Mouse (Mus musculus) ES-E14 (cell line): ENCODE results near the gene Pgghg. TPM values are rescaled to one million over a fixed set of nuclear protein-coding genes. Genes with fewer than 3 reads are reported as not detected.
A peak's percentile ranks its signal among the peaks of the same experiment; 100 is the strongest.

Experiments
- DNase-seq: peaks from one replicate; pipeline ENCODE4 v3.0.0-alpha.2; 2013; ENCODE audit warnings: low read depth, low spot score
- H3K27ac ChIP-seq: 2 replicates; pipeline ENCODE4 v1.5.1; 2012; ENCODE audit warnings: low read depth, mild to moderate bottlenecking, low read length, moderate library complexity, mixed read lengths; ENCODE audit not compliant: poor library complexity, insufficient read depth, severe bottlenecking
- H3K36me3 ChIP-seq: 2 replicates; pipeline ENCODE4 v1.6.1; 2012; ENCODE audit warnings: mild to moderate bottlenecking, low read length, moderate library complexity, mixed read lengths; ENCODE audit not compliant: control insufficient read depth, poor library complexity, insufficient read depth, severe bottlenecking
- H3K4me1 ChIP-seq, 2 experiments: fragments of 150-350 bp in 1 of 2; sonication (generic) in 1 of 2; 2 replicates each; pipeline ENCODE4 v1.6.1; 2012; ENCODE audit warnings: low read length in 2 of 2, mild to moderate bottlenecking in 1 of 2, mixed read lengths in 1 of 2; ENCODE audit not compliant: control insufficient read depth in 2 of 2, insufficient read depth in 2 of 2, poor library complexity in 1 of 2
- H3K4me3 ChIP-seq, 2 experiments: fragments of 150-350 bp in 1 of 2; sonication (generic) in 1 of 2; 2 replicates each; pipeline ENCODE4 v1.5.1; 2012; ENCODE audit warnings: low read length in 2 of 2, low read depth in 1 of 2, mild to moderate bottlenecking in 1 of 2, mixed read lengths in 1 of 2; ENCODE audit not compliant: insufficient read depth in 1 of 2, poor library complexity in 1 of 2, severe bottlenecking in 1 of 2
- H3K9ac ChIP-seq: 2 replicates; pipeline ENCODE4 v1.6.1; 2012; ENCODE audit warnings: low read depth, mild to moderate bottlenecking, low read length, mixed read lengths; ENCODE audit not compliant: poor library complexity, insufficient read depth, severe bottlenecking
- H3K9me3 ChIP-seq: fragments of 150-350 bp; sonication (generic); 2 replicates; pipeline ENCODE4 v1.6.1; 2012; ENCODE audit warnings: low read depth, mild to moderate bottlenecking, low read length; ENCODE audit not compliant: control insufficient read depth, insufficient read depth
- CHD2 ChIP-seq: IDR thresholded peaks from 2 replicates; pipeline ENCODE4 v1.6.1; 2014; ENCODE audit warnings: mild to moderate bottlenecking, low read depth, low read length, inconsistent platforms
- HCFC1 ChIP-seq: IDR thresholded peaks from 2 replicates; pipeline ENCODE4 v1.6.1; 2012; ENCODE audit warnings: low read length, inconsistent platforms, borderline replicate concordance; ENCODE audit not compliant: insufficient read depth
- MAFK ChIP-seq: IDR thresholded peaks from 2 replicates; pipeline ENCODE4 v1.6.1; 2014; ENCODE audit warnings: mild to moderate bottlenecking, low read depth, low read length, inconsistent platforms; ENCODE audit not compliant: insufficient read depth
- ZC3H11A ChIP-seq: IDR thresholded peaks from 2 replicates; pipeline ENCODE4 v1.6.1; 2012; ENCODE audit warnings: low read depth, mild to moderate bottlenecking, inconsistent platforms, low read length, borderline replicate concordance
- ZNF384 ChIP-seq: IDR thresholded peaks from 2 replicates; pipeline ENCODE4 v1.6.1; 2012; ENCODE audit warnings: low read depth, low read length, inconsistent platforms
- in situ Hi-C, 2 experiments: fragments of 600-800 bp; cut with MboI; formaldehyde crosslinking; loops; one replicate each; pipeline ENCODE4 v1.15.1; 2025; ENCODE audit warnings: low sequenced_read_pairs in 2 of 2, inconsistent platforms in 1 of 2; ENCODE audit not compliant: unreplicated experiment in 2 of 2
- total RNA-seq: library from RNA; depleted of rRNA; stranded (reverse); fragments of 300-350 nt; gene quantifications from 2 replicates; pipeline ENCODE4 v1.2.3, GENCODE M21; 2012

The Pgghg gene
- total RNA-seq, 1 experiment, result 10.0 TPM

- peak overlapping the region; percentile 75 to 93 for H3K4me3 ChIP-seq
- in situ Hi-C loops, result loop anchor here in 1 of 2 experiments (10.0 kb wide), 1 partner anchor 91 kb away; no protein-coding TSS in a partner anchor
- H3K9ac ChIP-seq, result peak overlapping the region; percentile 8; the same call in 1 of the 2 replicates
- H3K9me3 ChIP-seq, result no peaks in the 10 kb centered on the region
- H3K27ac ChIP-seq, result no peak overlapping the region
- no peak for DNase-seq
- H3K4me1 ChIP-seq, result peaks cover 21 to 41% of the 10 kb centered on the region in 2 experiments
- peaks cover 14% of the 10 kb centered on the region for H3K36me3 ChIP-seq
- TF ChIP-seq CHD2, result no peak
- TF ChIP-seq ZNF384, result no peak
- no peak for TF ChIP-seq ZC3H11A
- no peak for TF ChIP-seq HCFC1
- no peak for TF ChIP-seq MAFK
Measured at GRCm38 (mm10) chr7:140953800-140954732, 12.9 kb downstream of the Pgghg start.

GRCm38 (mm10) chr7:140954733-140955071 lies 13.5 kb downstream of the Pgghg start:
- TF ChIP-seq ZC3H11A, result no peak
- TF ChIP-seq HCFC1, result no peak
- no peak for TF ChIP-seq CHD2
- no peak for TF ChIP-seq ZNF384
- no peak for TF ChIP-seq MAFK
- Histone ChIP-seq H3K9ac (peak overlapping the region; percentile 71; the same call in 1 of the 2 replicates), H3K4me3 (peak overlapping the region; percentile 75 to 93), H3K36me3 (peaks cover 10% of the 10 kb centered on the region), H3K9me3 (no peaks in the 10 kb centered on the region), H3K4me1 (peaks cover 21 to 42% of the 10 kb centered on the region in 2 experiments), H3K27ac (no peak overlapping the region)
- in situ Hi-C loops, result loop anchor here in 1 of 2 experiments (10.0 kb wide), 1 partner anchor 90 kb away; no protein-coding TSS in a partner anchor
- DNase-seq, result no peak

DNA sequence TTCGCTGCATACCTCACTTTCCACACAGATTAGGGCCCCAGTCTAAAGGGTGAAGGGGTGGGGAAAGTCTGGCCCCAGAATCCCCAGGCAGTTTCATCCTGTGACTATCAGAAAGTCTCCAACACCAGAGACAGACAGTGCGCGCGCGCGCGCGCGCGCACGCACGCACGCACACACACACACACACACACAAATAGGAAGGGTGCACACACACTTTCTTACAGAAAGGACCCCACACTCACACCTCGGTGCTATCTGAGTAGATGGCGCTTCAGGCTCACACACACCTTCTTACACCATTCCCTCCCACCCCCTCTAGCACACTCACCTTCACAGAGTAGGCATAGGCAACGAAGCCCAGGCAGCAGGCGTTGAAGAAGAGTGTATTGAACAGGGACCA lies 14.2 kb downstream of the Pgghg start:
- Histone ChIP-seq H3K9me3 (no peaks in the 10 kb centered on the region), H3K4me1 (peaks cover 21 to 35% of the 10 kb centered on the region in 2 experiments), H3K27ac (peak overlapping the region; percentile 73), H3K36me3 (peaks cover 7% of the 10 kb centered on the region), H3K4me3 (peak overlapping the region; percentile 75 to 93), H3K9ac (peak overlapping the region; percentile 71)
- TF ChIP-seq CHD2, result no peak
- no peak for TF ChIP-seq ZNF384
- DNase-seq, result no peak
- in situ Hi-C loops, result loop anchor here in 1 of 2 experiments (10.0 kb wide), 1 partner anchor 89 kb away; no protein-coding TSS in a partner anchor

- peak within 1 kb of the TSS; percentile 75 to 93 for H3K4me3 ChIP-seq
- DNase-seq, result peak; percentile 90
- no peaks in the 10 kb centered on the region for H3K9me3 ChIP-seq
- no peak for TF ChIP-seq ZNF384
- TF ChIP-seq HCFC1, result no peak
- TF ChIP-seq MAFK, result no peak
- no peak for TF ChIP-seq ZC3H11A
- no peak for TF ChIP-seq CHD2
- H3K36me3 ChIP-seq, result peaks cover 7% of the 10 kb centered on the region
- H3K4me1 ChIP-seq, result peaks cover 17 to 30% of the 10 kb centered on the region in 2 experiments
- peak within 1 kb of the TSS; percentile 71 for H3K9ac ChIP-seq
- in situ Hi-C loops, result loop anchor here in 1 of 2 experiments (10.0 kb wide), 1 partner anchor 89 kb away; no protein-coding TSS in a partner anchor
- peak within 1 kb of the TSS; percentile 86 for H3K27ac ChIP-seq
Measured at GRCm38 (mm10) chr7:140955758-140956555, 14.8 kb downstream of the Pgghg start, which contains the start of the genes Gm45717 and Ifitm2. TSS of gene Gm45717 (minus strand) at chr7:140955937. TSS of gene Ifitm2 (minus strand) at chr7:140955987.
